Mouse (Mus musculus) ovary, postnatal 36 days (tissue): ENCODE measurements at regions not wholly inside any gene's neighbourhood (a gene's known extent, or its start where the extent isn't known, plus 50 kb on each side); places are given as distances from the start of the nearest gene placed in this dataset.

Source experiments
- DNase-seq: peaks from one replicate; pipeline ENCODE4 v3.0.0; 2022; ENCODE audit warnings: low spot score, mixed read lengths

- no peak for DNase-seq
These were observed 326.9 kb downstream of the Wdr11 start for GRCm38 (mm10) chr7:129918240-129919200.

DNA sequence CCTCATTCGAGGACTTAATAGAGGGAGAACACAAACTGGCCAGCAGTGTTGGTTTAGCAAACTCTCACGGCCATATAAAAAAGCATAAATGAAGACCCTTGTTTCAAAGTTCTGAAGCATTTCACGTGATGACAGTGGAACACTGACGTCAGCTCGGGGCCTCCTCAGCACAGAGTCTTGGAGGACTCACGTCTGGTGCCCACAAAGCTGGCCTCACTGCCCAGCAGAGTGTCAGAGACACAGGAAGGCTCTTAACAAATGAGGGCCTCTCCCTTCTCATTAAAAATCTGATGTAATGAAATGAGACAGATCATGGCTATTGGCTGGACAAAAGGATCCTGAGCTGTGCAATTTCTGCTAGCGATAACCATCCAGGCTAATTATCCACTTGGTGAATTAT lies 330.6 kb downstream of the Wdr11 start:
- no peak for DNase-seq

GRCm38 (mm10) chr7:129936731-129937130 lies 345.1 kb downstream of the Wdr11 start:
- no peak for DNase-seq

DNA sequence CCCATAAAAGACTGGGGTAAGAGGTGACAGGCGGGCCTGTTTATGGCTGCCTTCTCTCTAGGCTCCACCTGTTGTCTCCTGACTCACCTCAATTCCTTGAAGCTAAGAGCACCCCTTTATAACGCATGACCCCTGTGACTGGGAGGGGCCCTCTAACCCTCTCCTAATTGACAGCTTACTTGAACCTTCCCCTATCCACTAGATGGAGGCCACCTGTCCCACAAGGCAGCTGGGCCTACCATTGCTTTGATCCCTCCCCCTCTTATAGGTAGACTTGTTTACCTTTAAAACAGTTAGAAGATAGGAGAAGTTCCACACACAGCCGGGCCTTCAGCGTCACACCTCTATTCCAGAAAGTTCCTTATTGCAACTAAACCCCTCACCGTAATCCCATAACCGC lies 346.1 kb downstream of the Wdr11 start:
- no peak for DNase-seq

DNA sequence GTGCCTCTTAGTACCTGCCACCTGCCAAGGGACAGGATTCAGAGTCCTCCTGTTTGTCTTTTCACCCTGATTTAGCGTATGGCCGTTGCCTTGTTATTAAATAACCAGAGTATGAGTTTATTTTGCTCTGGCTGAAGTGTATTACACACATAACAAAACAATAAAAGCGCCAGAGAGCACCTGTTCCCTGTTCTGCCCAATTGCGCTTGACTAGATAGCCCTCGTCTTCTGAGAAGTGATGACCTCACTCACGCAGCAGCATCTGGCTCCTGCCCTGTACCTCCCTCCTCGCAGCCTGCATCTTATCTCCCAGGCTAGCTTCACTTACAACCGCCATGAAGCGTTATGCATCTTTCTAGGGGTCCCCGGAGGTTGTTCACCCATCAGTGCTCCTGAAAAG lies 346.5 kb downstream of the Wdr11 start:
- DNase-seq = no peak

DNA sequence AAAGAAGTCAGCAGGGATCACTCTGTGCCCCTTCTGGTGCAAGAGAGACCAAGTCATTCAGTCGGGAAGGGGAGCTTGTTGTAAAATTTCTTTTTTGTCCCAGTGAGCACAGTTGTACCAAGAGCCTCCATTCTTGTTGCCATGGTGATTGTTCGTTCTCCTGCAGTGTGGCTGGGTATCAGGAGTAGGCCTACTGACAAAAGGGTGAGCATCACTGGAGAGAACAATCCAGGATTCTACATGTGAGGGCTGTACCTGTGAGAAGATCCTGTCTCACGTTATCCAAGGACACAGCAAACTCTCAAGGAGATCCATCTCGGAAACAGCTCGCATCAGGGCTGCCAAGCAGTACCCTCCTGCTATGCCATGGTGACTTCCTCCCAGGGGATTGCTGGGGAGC lies 347.6 kb downstream of the Wdr11 start:
- DNase-seq = no peak

DNA sequence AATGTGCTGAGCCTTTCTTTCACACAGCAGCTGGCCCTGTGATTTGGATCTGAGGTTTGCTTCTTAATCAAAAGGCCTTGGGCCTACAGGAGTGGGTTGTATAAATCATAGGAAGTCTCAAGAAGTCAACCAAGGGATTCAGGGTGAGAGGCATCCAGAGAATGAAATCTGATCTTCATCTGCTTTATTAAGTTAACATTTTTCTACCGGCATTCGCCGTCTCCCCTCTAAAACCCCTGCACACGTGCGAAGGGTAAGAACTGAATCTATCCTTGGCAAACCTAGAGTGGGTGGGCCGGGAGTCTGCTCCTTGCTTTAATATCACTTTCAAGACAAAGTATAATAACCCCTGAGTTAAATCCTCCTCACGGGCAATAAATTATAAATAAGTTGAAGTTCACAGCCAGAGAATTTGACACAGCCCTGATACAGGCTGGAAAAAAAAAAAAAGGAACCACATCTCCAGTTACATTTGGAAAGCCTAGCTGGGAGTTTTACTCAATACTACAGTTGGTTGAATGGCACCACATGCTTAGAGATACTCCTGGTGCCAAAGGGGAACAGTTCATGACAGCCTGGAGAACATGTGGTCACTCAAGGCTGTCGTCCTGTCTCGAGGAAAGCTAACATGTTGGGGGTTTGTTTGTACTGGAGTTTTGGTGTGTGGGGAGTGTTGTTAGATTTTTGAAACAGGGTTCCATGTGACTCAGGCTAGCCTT lies 349.8 kb downstream of the Wdr11 start:
- no peak for DNase-seq

DNA sequence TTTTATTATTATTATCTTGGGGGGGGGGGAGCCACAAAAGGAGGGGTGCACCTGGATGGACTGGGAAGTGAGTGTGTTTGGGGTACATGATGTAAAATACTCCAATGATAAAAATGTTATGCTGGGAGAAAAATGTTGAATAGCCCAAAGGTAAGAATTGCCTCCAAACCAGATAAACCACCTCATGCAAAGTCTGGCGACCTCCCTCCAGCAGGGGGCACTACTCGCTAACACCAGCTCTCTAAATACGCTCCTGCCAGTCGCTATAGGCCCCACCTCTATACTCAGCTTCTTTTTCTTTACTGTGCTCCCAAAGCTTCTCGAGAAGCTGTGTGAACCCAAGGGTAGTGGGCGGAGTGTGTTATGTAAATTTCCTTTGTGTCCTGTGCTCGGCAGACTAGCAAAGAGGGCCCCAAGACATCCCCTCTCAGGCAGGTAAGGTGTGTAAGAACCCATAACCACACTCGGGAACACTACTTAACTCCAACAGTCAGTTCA lies 357.0 kb downstream of the Wdr11 start:
- no peak for DNase-seq

- DNase-seq = no peak
These were observed 358.8 kb downstream of the Wdr11 start for GRCm38 (mm10) chr7:129950456-129950855.

- DNase-seq = no peak
These were observed 366.7 kb downstream of the Wdr11 start for GRCm38 (mm10) chr7:129958379-129958778.

DNA sequence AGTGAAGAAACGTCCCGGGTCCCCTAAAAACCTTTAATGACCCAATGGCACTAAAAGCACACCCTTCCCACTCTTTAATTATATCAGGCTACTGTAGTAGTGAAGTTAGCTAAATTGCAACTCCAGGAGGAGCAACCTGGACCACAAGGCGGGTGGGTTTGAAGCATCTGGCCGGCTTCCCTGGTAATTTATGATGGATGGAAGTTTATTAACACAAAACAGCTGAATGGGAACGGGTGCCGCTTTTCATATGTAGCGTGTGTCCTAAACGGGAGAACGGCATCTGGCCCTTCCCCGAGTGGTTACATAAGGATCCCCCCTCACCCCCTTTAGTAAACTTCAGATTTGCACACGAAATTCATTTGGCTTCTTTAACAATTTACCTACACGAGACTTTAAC lies 370.9 kb downstream of the Wdr11 start:
- no peak for DNase-seq

GRCm38 (mm10) chr7:129964192-129964591 lies 372.5 kb downstream of the Wdr11 start:
- DNase-seq = no peak

- peak; percentile 20 for DNase-seq
These were observed 373.8 kb downstream of the Wdr11 start for GRCm38 (mm10) chr7:129965281-129966051.

- no peak for DNase-seq
These were observed 375.1 kb downstream of the Wdr11 start for GRCm38 (mm10) chr7:129966771-129967170.

- no peak for DNase-seq
These were observed 378.5 kb downstream of the Wdr11 start for GRCm38 (mm10) chr7:129970201-129970600.

- no peak for DNase-seq
These were observed 382.5 kb downstream of the Wdr11 start for GRCm38 (mm10) chr7:129974206-129974605.

DNA sequence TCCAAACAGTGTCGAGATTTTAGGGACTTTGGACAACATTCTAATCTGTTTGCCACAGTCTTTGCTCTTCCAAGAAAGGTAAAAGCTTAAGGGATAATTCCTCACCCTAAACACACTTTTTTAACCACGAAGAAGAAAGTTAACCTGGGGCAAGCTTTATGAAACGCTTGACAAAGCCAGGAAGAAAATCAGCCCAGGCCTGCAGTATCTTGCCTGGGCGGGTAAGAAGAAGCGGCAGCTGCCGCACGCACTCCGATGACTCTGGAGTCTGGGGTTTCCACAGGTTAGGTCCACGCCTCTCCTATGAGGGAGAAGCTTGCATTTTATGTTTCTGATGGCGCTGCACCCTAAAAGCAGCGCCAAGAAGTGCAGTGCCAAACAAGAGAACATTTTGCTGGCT lies 383.2 kb downstream of the Wdr11 start:
- DNase-seq = no peak

GRCm38 (mm10) chr7:129975781-129976514 lies 384.3 kb downstream of the Wdr11 start:
- no peak for DNase-seq

DNA sequence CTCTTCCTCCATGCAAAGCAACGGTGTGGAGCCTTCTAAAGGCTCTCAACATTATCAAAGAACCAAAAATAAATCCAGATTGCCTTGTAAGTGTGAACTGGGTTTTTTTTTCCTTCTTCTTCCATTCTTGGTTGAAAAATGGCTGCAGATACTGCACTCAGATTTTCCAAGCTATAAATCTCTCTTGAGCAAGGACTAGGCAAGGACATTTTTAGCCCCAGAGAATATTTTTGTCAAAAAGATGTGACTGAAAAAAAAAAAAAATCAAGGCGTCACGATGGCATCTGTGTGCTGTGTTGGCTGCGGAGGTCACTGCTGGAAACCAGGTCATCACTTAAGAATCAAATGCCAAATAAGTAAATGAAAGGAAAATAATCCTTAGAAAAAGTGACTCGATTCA lies 386.9 kb downstream of the Wdr11 start:
- no peak for DNase-seq

DNA sequence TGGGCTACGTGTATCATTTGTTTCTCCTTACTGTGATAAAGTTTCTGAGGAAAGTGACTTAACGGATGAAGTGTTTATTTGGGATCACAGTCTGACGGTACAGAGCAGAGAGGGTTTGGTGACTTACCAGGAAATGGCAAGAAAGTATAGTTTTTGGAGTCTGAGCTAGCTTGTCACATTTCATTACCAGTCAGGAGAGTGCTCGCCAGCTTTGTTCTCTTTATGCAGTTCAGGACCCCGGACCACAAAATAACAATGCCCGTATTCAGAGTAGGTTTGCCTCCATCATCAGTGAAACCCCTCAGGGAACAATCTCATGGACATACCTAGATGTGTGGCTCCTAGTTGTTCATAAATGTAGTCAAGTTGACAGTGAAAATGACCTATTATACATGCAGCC lies 387.7 kb downstream of the Wdr11 start:
- no peak for DNase-seq

DNA sequence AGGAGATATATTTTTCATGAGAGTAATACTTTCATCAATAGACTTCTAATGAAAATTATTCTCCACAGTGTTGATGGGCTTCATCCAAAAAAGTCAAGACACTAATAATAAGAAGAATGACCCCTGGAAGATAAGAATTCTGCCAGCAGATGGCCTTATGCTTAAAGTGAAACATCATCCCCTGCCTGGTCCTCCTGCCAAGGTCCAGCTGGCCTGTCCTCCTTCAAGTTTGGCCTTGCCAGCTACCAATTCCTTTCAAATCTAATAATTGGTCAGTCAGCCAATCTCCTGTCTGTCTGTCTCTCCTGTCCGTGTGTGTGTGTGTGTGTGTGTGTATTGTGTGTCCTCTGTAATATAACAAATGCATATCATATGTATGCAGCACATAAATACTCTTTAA lies 388.8 kb downstream of the Wdr11 start:
- DNase-seq = no peak

DNA sequence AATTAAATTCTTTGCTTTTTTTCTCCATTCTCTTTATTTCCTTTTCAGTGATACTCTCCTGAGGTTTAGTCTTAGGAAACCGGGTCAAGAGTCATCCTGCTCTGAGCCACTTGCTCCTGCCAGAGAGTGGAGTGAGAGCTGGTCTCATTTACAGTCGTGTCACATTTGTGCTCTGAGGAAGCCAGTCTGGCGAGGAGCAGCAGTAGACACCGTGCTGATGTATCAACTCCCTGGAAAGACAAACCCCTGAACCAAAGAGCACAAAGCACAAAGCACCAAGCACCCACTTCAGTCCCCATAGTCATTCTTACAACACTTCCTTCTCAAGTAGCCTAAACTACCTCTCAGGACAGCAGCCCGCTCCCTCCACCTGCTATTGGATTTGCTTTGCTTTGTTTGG lies 390.7 kb downstream of the Wdr11 start:
- no peak for DNase-seq
